Mouse (Mus musculus): Measurements from ENCODE around the gene Trib2. TPM values are rescaled to one million over a fixed set of nuclear protein-coding genes. Genes with fewer than 3 reads are reported as not detected.

Gene Trib2
- total and polyA plus RNA-seq, 3 experiments = 8.1 to 13.5 (median 10.6) TPM

GRCm38 (mm10) chr12:15768536-15768935 lies 48.2 kb downstream of the Trib2 start:
- in situ Hi-C loops (cut with MboI; ENCODE audit: low pct_ligation_motif_present, low pct_unique_long_range_greater_than_20kb, low sequenced_read_pairs) (no loop called here), dilution Hi-C loops (cut with MboI; ENCODE audit: extremely low pct_ligation_motif_present, extremely low pct_unique_long_range_greater_than_20kb, low sequenced_read_pairs) (no loop called here)
- DNase-seq (ENCODE audit: extremely low read depth) = no peak
- H3K27ac ChIP-seq (ENCODE audit: insufficient read depth, low read depth) = no peak overlapping the region
- H3K4me1 ChIP-seq (ENCODE audit: control insufficient read depth in 1 of 2, insufficient read depth in 2 of 2) = peaks cover 0 to 11% of the 10 kb centered on the region in 2 experiments; a peak in 2 of 4 replicates
- H3K4me3 ChIP-seq (replicated peaks in 1 of 3; ENCODE audit: low read depth in 2 of 3, low read length in 2 of 3, poor library complexity in 1 of 3) = no peak overlapping the region
- no peak overlapping the region for H3K4me2 ChIP-seq (ENCODE audit: insufficient read depth, low read depth, poor library complexity, severe bottlenecking)
- no peaks in the 10 kb centered on the region for H3K27me3 ChIP-seq (replicated peaks)
- no peaks in the 10 kb centered on the region for H3K9me3 ChIP-seq (replicated peaks; ENCODE audit: low read length)
- H3K79me2 ChIP-seq (replicated peaks; ENCODE audit: control insufficient read depth, extremely low read depth, insufficient read depth, poor library complexity, severe bottlenecking) = no peaks in the 10 kb centered on the region
- H3K9ac ChIP-seq (ENCODE audit: insufficient read depth, low read depth) = no peak overlapping the region
- no peaks in the 10 kb centered on the region for H3K36me3 ChIP-seq (replicated peaks in 1 of 2; ENCODE audit: control insufficient read depth in 1 of 2, insufficient read depth in 1 of 2, low read length in 1 of 2)
- no peak for TF ChIP-seq E2F4 (IDR thresholded peaks at IDR 0.05; ENCODE audit: insufficient replicate concordance, low read depth, low read length)
- no peak for TF ChIP-seq POLR2AphosphoS2 (IDR thresholded peaks at IDR 0.05; ENCODE audit: low read depth, low read length)
- no peak for TF ChIP-seq TBP (conservative IDR thresholded peaks at IDR 0.05; ENCODE audit: low read depth, low read length)
- no peak for TF ChIP-seq BHLHE40 (IDR thresholded peaks at IDR 0.05; ENCODE audit: low read depth, low read length)
- no peak for TF ChIP-seq ZC3H11A (IDR thresholded peaks at IDR 0.05; ENCODE audit: low read depth, low read length)
- TF ChIP-seq GABPA (IDR thresholded peaks at IDR 0.05; ENCODE audit: insufficient replicate concordance, low read depth, low read length) = no peak
- no peak for TF ChIP-seq UBTF (IDR thresholded peaks at IDR 0.05; ENCODE audit: low read depth, low read length)

GRCm38 (mm10) chr12:15765996-15766395 lies 50.7 kb downstream of the Trib2 start:
- Histone ChIP-seq H3K27me3 (replicated peaks) (no peaks in the 10 kb centered on the region), H3K4me3 (replicated peaks in 1 of 3; ENCODE audit: low read depth in 2 of 3, low read length in 2 of 3, poor library complexity in 1 of 3) (no peak overlapping the region), H3K79me2 (replicated peaks; ENCODE audit: control insufficient read depth, extremely low read depth, insufficient read depth, poor library complexity, severe bottlenecking) (no peaks in the 10 kb centered on the region), H3K9ac (ENCODE audit: insufficient read depth, low read depth) (no peak overlapping the region), H3K9me3 (replicated peaks; ENCODE audit: low read length) (no peaks in the 10 kb centered on the region), H3K4me1 (ENCODE audit: control insufficient read depth in 1 of 2, insufficient read depth in 2 of 2) (peaks cover 0 to 11% of the 10 kb centered on the region in 2 experiments; a peak in 2 of 4 replicates), H3K4me2 (ENCODE audit: insufficient read depth, low read depth, poor library complexity, severe bottlenecking) (no peak overlapping the region), H3K27ac (ENCODE audit: insufficient read depth, low read depth) (no peak overlapping the region), H3K36me3 (replicated peaks in 1 of 2; ENCODE audit: control insufficient read depth in 1 of 2, insufficient read depth in 1 of 2, low read length in 1 of 2) (no peaks in the 10 kb centered on the region)
- in situ Hi-C loops (cut with MboI; ENCODE audit: low pct_ligation_motif_present, low pct_unique_long_range_greater_than_20kb, low sequenced_read_pairs) (no loop called here), dilution Hi-C loops (cut with MboI; ENCODE audit: extremely low pct_ligation_motif_present, extremely low pct_unique_long_range_greater_than_20kb, low sequenced_read_pairs) (no loop called here)
- no peak for DNase-seq (ENCODE audit: extremely low read depth)
- TF ChIP-seq IRF4 (IDR thresholded peaks at IDR 0.05; ENCODE audit: low read depth, low read length) = no peak
- no peak for TF ChIP-seq USF1 (IDR thresholded peaks at IDR 0.05; ENCODE audit: low read depth, low read length)
- no peak for TF ChIP-seq GABPA (IDR thresholded peaks at IDR 0.05; ENCODE audit: insufficient replicate concordance, low read depth, low read length)
- no peak for TF ChIP-seq MYC (IDR thresholded peaks at IDR 0.05; ENCODE audit: low read depth, low read length)
- TF ChIP-seq MAZ (IDR thresholded peaks at IDR 0.05; ENCODE audit: low read depth, low read length) = no peak
- TF ChIP-seq ZMIZ1 (IDR thresholded peaks at IDR 0.05; ENCODE audit: low read depth, low read length) = no peak
- TF ChIP-seq TBP (conservative IDR thresholded peaks at IDR 0.05; ENCODE audit: low read depth, low read length) = no peak
- TF ChIP-seq ZKSCAN1 (IDR thresholded peaks at IDR 0.05; ENCODE audit: borderline replicate concordance, low read depth, low read length) = no peak
- TF ChIP-seq SMC3 (IDR thresholded peaks at IDR 0.05; ENCODE audit: low read depth, low read length) = no peak
- TF ChIP-seq SIN3A (IDR thresholded peaks at IDR 0.05; ENCODE audit: low read length) = no peak
- TF ChIP-seq EP300 (IDR thresholded peaks at IDR 0.05; ENCODE audit: low read length) = no peak
- no peak for TF ChIP-seq JUN (IDR thresholded peaks at IDR 0.05; ENCODE audit: insufficient read depth, low read depth, low read length)
- no peak for TF ChIP-seq BHLHE40 (IDR thresholded peaks at IDR 0.05; ENCODE audit: low read depth, low read length)
- no peak for TF ChIP-seq UBTF (IDR thresholded peaks at IDR 0.05; ENCODE audit: low read depth, low read length)
- no peak for TF ChIP-seq ELF1 (IDR thresholded peaks at IDR 0.05; ENCODE audit: low read depth, low read length)
- TF ChIP-seq RAD21 (IDR thresholded peaks at IDR 0.05; ENCODE audit: low read depth, low read length) = no peak
- TF ChIP-seq CTCF (conservative IDR thresholded peaks at IDR 0.05 in 1 of 2, IDR thresholded peaks at IDR 0.05 in 1 of 2; ENCODE audit: low read depth in 2 of 2, low read length in 2 of 2) = no peak
- no peak for TF ChIP-seq POLR2A (IDR thresholded peaks at IDR 0.05; ENCODE audit: low read depth, low read length)
- TF ChIP-seq NELFE (IDR thresholded peaks at IDR 0.05; ENCODE audit: low read depth, low read length) = no peak
- TF ChIP-seq MAFK (IDR thresholded peaks at IDR 0.05; ENCODE audit: insufficient replicate concordance, low read length) = no peak
